Mouse (Mus musculus) stomach, embryonic 15.5 days (tissue): ENCODE data around the gene Rin3. TPM values are rescaled to one million over a fixed set of nuclear protein-coding genes. Genes with fewer than 3 reads are reported as not detected.

Source experiments
- ATAC-seq: fragments of 200-750 bp; cut with Nextera tagmentation; 2 replicates; pipeline ENCODE4 v1.8.0; 2017; ENCODE audit warnings: low read depth, moderate number of reproducible peaks, moderate TSS enrichment; ENCODE audit not compliant: insufficient read depth, low FRiP score
- H3K27ac ChIP-seq: fragments of 300-500 bp; sonication (generic); 2 replicates; pipeline ENCODE4 v1.5.1; 2015; ENCODE audit warnings: mild to moderate bottlenecking, inconsistent platforms
- H3K27me3 ChIP-seq: fragments of 300-500 bp; sonication (generic); replicated peaks from 2 replicates; pipeline ENCODE4 v1.6.1; 2015; ENCODE audit warnings: inconsistent platforms
- H3K36me3 ChIP-seq: fragments of 300-500 bp; sonication (generic); 2 replicates; pipeline ENCODE4 v1.6.1; 2015; ENCODE audit warnings: inconsistent platforms
- H3K4me1 ChIP-seq: fragments of 300-500 bp; sonication (generic); 2 replicates; pipeline ENCODE4 v1.6.1; 2015; ENCODE audit warnings: inconsistent platforms
- H3K4me2 ChIP-seq: fragments of 300-500 bp; sonication (generic); 2 replicates; pipeline ENCODE4 v1.6.1; 2015; ENCODE audit warnings: mild to moderate bottlenecking, inconsistent platforms
- H3K4me3 ChIP-seq: fragments of 300-500 bp; sonication (generic); replicated peaks from 2 replicates; pipeline ENCODE4 v1.5.1; 2015; ENCODE audit warnings: inconsistent platforms
- H3K9ac ChIP-seq: fragments of 300-500 bp; sonication (generic); 2 replicates; pipeline ENCODE4 v1.6.1; 2015; ENCODE audit warnings: inconsistent platforms
- H3K9me3 ChIP-seq: fragments of 300-500 bp; sonication (generic); 2 replicates; pipeline ENCODE4 v1.6.1; 2016; ENCODE audit warnings: inconsistent platforms
- WGBS: fragments of 180-500 bp; shearing (Covaris S2); methylation state at CpG from one replicate; pipeline ENCODE4 v1.1.7; 2015; 5-methylcytosine and 5-hydroxymethylcytosine counted together
- polyA plus RNA-seq: library from polyadenylated mRNA; unstranded; fragments of >200 nt; fragmentation: Nextera tagmentation; extraction: Ambion mirVana; gene quantifications from 2 replicates; pipeline ENCODE4 v1.2.1, GENCODE M21; 2015

The Rin3 gene
- polyA plus RNA-seq, 1 experiment from 2014 or later, result 10.5 TPM

DNA sequence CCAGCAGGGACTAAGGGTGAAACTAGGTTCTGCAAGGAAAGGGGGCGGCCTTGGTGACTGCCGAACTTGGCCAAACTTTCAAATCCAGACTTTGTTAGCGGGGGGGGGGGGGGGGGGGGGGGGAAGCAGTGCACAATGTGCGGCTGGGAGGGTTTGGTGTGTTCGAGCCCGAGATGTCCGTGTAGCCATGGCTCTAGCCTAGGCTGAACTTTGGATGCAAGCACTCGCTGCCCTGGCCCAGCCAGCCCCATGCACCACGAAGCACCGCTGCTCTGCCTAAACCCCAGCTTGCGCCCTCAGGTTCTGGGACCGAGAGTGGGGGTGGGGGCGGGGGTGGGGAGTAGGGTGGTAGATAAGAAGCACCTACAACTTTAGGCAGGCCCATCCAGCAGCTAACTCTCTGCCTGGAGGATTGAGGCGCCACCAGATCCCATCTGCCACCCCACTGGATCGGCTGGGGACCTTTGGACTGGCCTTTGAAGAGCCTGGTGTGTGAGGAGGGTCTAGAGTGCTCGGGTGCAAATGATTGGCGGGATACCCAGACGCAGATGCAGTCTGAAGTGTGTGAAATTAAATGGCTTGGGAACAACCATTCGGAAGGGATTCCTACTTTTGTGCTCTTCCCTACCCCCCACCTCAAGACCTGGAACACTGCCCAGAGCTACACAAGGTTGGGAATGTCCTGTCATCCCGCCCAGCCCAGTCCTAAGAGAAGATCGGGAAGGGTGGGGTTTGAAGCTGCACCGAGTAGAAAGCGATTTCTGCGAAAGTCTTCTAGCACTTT lies 827 bp downstream of the Rin3 start:
- WGBS, result 3% methylated on average over 24 of the region's 24 CpGs

DNA sequence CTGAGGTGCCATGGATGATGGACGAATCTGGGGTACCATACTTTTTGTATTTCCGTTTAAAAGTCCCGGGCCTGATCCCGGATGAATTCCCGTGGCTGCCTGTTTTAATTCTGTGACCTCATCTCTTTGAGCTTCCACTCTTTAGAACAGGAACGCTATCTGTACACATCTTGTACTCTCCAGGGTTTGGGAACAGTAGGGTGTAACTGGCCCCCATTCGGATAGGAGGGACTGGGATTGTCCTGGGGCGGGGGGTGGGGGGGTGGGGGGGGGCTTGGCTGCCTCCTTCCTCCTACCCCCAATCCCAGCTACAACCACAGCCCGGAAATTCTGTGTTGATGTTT lies 1.4 kb downstream of the Rin3 start:
- ATAC-seq, result no peak
- Histone ChIP-seq H3K9ac (no peak overlapping the region), H3K27ac (peak overlapping the region; percentile 74; the same call in 1 of the 2 replicates)

More for the DNA sequence above, 827 bp downstream of the Rin3 start:
- no peaks in the 10 kb centered on the region for H3K27me3 ChIP-seq
- H3K9me3 ChIP-seq, result no peaks in the 10 kb centered on the region
- peak overlapping the region; percentile 62; the same call in 1 of the 2 replicates for H3K9ac ChIP-seq
- peak; percentile 27; the same call in 1 of the 2 replicates for ATAC-seq
- peaks cover 44% of the 10 kb centered on the region for H3K4me1 ChIP-seq
- H3K4me3 ChIP-seq, result peak overlapping the region; percentile 67
- H3K36me3 ChIP-seq, result no peaks in the 10 kb centered on the region
- H3K27ac ChIP-seq, result peak overlapping the region; percentile 74; the same call in 1 of the 2 replicates
- H3K4me2 ChIP-seq, result peak overlapping the region; percentile 97

DNA sequence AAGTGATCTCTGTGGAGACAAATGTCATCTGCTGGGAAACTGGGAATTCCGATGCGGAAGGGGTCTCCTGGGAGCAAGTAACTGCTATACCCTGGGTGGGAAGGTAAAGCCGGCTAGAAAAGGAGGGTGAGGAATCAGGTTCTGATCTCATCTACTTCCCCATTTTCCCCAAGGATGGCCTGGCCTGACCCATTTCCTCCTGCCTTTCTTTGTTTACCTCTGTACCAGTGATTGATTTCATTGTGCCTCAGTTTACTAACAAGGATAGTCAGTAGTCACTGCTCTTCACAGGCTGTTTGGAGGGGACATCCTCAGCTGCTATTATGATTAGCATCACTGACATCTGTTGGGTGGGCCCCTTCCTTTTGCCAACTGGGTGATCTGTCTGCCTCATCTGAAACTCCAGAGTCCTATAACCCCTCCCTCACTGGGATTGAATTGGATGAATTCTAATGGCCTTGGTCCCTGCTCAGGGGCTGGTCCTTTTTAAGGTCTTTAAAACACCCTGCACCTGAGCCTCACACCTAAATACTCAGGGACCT lies 1.8 kb downstream of the Rin3 start:
- Histone ChIP-seq H3K4me1 (peaks cover 47% of the 10 kb centered on the region), H3K27ac (no peak overlapping the region), H3K27me3 (no peaks in the 10 kb centered on the region), H3K36me3 (no peaks in the 10 kb centered on the region), H3K9me3 (no peaks in the 10 kb centered on the region), H3K4me3 (peak overlapping the region; percentile 67), H3K4me2 (peak overlapping the region; percentile 97), H3K9ac (no peak overlapping the region)
- WGBS, result 31% methylated on average over 3 of the region's 3 CpGs
- ATAC-seq, result no peak

More for the DNA sequence above, 1.4 kb downstream of the Rin3 start:
- peak overlapping the region; percentile 97 for H3K4me2 ChIP-seq
- WGBS, result 16% methylated on average over 9 of the region's 9 CpGs
- H3K27me3 ChIP-seq, result no peaks in the 10 kb centered on the region
- peaks cover 47% of the 10 kb centered on the region for H3K4me1 ChIP-seq
- H3K36me3 ChIP-seq, result no peaks in the 10 kb centered on the region
- no peaks in the 10 kb centered on the region for H3K9me3 ChIP-seq
- H3K4me3 ChIP-seq, result peak overlapping the region; percentile 67

DNA sequence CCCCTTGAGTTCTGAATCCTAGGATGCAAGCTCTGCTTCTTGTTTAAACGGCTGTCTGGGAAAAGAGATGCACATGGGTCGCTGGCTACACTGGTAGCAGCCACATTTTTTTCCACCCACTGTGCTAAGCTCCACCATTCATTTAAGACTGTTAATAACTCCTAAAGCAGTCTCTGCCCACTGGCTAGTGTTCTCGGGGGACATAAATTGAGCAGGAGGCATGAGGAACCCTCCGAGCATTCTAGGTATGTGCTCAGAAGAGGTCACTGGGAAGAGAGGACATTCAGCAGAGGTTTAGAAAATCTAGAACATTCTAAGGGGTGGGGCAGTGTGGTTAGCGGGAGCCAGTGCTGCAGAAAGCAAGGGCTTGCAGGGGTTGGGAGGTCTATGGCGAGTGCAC lies 2.5 kb downstream of the Rin3 start:
- 68% methylated on average over 6 of the region's 6 CpGs for WGBS
- Histone ChIP-seq H3K4me1 (peaks cover 47% of the 10 kb centered on the region), H3K27ac (no peak overlapping the region)

DNA sequence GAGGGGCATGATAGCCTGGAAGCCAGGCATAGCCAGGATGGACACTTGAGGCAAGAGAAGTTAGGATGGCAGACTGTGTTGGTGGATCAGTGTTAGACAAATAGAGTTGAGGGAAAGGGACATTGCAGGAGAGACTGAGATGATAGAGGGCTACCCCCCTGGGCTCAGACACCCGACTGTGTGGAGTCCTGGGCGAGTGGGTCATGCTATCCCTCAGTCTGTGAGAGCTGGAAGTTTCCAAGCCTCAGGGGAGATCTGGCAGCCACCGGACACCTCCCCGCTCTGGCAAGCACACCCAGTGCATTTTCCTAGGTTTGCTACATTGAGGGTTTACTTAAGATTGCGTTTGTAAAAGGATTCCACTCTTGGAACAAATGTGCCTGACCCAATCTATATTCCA lies 2.9 kb downstream of the Rin3 start:
- no peak overlapping the region for H3K9ac ChIP-seq
- H3K4me1 ChIP-seq, result peaks cover 47% of the 10 kb centered on the region
- WGBS, result 58% methylated on average over 5 of the region's 5 CpGs
- H3K4me2 ChIP-seq, result no peak overlapping the region
- ATAC-seq, result no peak
- no peak overlapping the region for H3K27ac ChIP-seq
- H3K27me3 ChIP-seq, result no peaks in the 10 kb centered on the region
- no peak overlapping the region for H3K4me3 ChIP-seq
- H3K36me3 ChIP-seq, result no peaks in the 10 kb centered on the region
- H3K9me3 ChIP-seq, result no peaks in the 10 kb centered on the region

More for the DNA sequence above, 2.5 kb downstream of the Rin3 start:
- peak overlapping the region; percentile 97; the same call in 1 of the 2 replicates for H3K4me2 ChIP-seq
- H3K27me3 ChIP-seq, result no peaks in the 10 kb centered on the region
- no peak overlapping the region for H3K4me3 ChIP-seq
- no peak overlapping the region for H3K9ac ChIP-seq
- no peak for ATAC-seq
- H3K9me3 ChIP-seq, result no peaks in the 10 kb centered on the region
- no peaks in the 10 kb centered on the region for H3K36me3 ChIP-seq

DNA sequence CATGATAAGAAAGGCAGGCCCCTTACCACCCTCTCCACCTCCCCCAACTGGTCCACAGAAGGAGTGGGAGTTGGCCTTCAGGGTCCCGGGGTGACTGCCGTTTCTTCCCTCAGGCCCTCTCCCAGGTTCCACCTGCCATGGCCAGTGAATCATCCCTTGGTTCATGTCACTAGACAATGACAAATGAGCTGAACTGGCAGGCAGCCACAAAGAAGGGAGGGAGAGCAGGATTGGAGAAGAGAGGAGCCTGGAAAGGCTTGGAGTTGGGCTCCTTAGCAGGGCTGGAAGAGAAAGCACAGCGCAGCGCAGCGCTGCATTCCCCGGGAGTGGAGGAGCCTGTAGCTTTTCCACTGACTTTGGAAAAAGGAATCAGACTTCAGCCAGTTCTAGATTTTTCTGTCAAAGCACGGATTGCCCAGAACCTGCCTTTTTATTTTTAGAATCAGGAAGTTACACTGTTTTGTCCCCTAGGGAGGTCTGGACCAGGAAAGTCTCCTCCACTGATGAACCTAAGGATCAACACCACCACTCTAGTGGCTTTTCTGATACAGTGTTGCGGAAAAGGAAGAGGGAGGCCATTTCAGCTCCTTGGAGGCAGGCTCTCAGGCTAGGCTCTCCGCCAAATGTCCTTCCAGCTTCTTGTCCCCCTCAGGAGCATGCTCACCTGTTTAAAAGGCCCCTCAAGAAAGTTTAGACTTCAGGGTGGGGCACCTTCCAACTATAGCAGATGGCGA lies 4.0 kb downstream of the Rin3 start:
- no peaks in the 10 kb centered on the region for H3K27me3 ChIP-seq
- H3K27ac ChIP-seq, result peak overlapping the region; percentile 72
- no peak overlapping the region for H3K4me3 ChIP-seq
- no peak overlapping the region for H3K9ac ChIP-seq
- peak overlapping the region; percentile 19; the same call in 1 of the 2 replicates for H3K4me2 ChIP-seq
- no peaks in the 10 kb centered on the region for H3K36me3 ChIP-seq
- 36% methylated on average over 10 of the region's 10 CpGs for WGBS
- H3K4me1 ChIP-seq, result peaks cover 50% of the 10 kb centered on the region
- H3K9me3 ChIP-seq, result no peaks in the 10 kb centered on the region
- ATAC-seq, result peak; percentile 23; the same call in 1 of the 2 replicates

DNA sequence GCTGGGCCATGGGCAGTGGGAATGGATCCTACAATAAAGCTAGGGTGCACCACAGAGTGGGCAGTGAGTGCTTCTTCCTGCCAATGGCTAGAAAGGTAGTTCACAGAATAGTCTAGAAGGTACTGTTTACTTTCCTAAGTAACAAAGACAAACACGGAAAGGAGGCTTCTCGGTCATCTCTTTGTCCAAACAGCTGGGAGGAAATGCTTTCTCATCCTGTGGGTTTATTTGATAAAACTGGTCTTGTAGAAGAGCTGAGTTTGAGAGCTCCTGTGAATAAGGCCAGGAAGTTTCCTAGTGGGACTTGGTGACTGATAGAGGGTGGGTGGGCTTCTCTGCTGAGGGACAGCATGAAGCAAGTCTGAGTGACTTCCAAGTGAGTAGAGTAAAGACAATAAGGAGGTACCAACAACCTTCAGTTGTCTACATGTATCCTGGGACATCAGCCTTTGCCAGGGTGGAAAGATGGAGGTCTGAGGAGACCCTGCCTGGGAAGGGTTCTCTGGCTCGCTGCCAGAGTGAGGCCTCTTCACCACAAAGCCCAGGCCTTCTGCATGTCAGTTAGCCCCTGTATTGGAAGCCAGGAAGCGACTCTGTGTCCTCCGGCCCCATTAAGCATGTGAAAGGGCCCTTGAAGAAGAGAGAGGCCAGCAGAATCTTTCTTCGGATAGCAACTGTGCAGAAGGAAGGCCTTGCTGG lies 5.2 kb downstream of the Rin3 start:
- H3K36me3 ChIP-seq, result no peaks in the 10 kb centered on the region
- H3K4me3 ChIP-seq, result no peak overlapping the region
- H3K9ac ChIP-seq, result no peak overlapping the region
- H3K27me3 ChIP-seq, result no peaks in the 10 kb centered on the region
- no peak for ATAC-seq
- peak overlapping the region; percentile 72; the same call in 1 of the 2 replicates for H3K27ac ChIP-seq
- H3K4me1 ChIP-seq, result peaks cover 58% of the 10 kb centered on the region
- no peak overlapping the region for H3K4me2 ChIP-seq
- no peaks in the 10 kb centered on the region for H3K9me3 ChIP-seq
- 53% methylated on average over 6 of the region's 6 CpGs for WGBS

DNA sequence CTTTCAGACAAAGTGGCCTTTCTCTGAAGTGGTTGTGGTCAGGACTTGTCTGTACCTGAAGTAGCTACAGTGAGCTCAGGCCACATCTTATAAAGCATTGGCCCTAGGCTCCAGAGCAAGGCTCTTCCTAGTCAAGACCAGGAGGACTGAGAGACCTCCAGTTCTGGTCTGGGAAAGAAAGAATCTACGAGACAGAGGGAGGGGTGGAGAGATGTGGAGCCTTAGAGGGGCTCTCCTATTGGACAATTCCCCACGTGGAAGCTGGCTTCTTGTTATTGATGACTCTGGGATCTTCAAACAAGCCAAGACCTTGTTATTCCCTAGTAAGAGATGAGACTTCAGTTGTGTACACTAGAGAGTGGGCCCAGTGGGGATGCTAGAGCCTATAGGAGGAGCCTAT lies 6.0 kb downstream of the Rin3 start:
- no peak for ATAC-seq
- no peak overlapping the region for H3K4me3 ChIP-seq
- no peaks in the 10 kb centered on the region for H3K36me3 ChIP-seq
- H3K4me1 ChIP-seq, result peaks cover 56% of the 10 kb centered on the region
- no peak overlapping the region for H3K27ac ChIP-seq
- no peak overlapping the region for H3K9ac ChIP-seq
- 32% methylated on average over 2 of the region's 2 CpGs for WGBS
- H3K27me3 ChIP-seq, result no peaks in the 10 kb centered on the region
- H3K9me3 ChIP-seq, result no peaks in the 10 kb centered on the region
- H3K4me2 ChIP-seq, result no peak overlapping the region

DNA sequence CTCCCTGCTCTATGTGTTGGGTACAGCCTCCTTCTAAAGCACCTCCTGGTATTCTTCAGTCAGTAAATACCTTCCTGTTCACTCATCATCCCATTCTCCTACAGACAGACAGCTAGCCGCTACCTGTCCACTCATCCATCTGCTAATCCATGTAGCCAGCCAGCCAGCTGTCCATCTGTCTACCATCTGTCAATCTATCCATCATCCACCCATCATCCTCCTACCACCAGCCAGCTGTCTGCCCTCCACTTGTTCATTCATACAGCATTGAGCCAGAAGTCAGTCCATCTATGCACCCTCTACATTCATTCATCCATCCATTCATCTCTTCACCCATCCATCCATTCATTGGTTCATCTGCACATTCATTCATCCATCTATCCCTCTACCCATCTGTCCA lies 6.7 kb downstream of the Rin3 start:
- Histone ChIP-seq H3K9ac (no peak overlapping the region), H3K4me1 (peaks cover 50% of the 10 kb centered on the region), H3K4me2 (no peak overlapping the region), H3K9me3 (no peaks in the 10 kb centered on the region), H3K27ac (no peak overlapping the region), H3K4me3 (no peak overlapping the region), H3K36me3 (no peaks in the 10 kb centered on the region), H3K27me3 (no peaks in the 10 kb centered on the region)
- WGBS, result 93% methylated on average over 1 of the region's 1 CpGs
- no peak for ATAC-seq

DNA sequence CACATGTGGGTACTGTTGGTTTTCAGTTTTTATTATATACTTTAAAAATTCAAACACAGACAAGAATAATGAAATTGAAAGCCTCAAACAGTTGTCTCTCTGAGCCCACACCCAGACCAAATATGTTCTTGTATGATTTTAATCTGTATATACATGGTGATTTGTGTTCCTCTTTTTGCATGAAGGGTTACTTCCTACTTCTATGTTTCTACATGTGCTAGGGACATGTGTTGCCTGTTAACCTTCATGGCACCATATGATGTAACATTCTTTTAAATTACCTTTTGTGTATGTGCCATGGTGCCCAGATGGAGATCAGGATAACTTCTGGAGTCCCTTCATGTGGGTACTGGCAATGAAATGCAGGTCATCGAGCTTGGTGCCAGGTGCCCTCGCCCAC lies 7.8 kb downstream of the Rin3 start:
- WGBS, result 78% methylated on average over 2 of the region's 2 CpGs
- Histone ChIP-seq H3K27ac (no peak overlapping the region), H3K4me3 (no peak overlapping the region), H3K9me3 (no peaks in the 10 kb centered on the region), H3K4me2 (no peak overlapping the region), H3K27me3 (no peaks in the 10 kb centered on the region), H3K9ac (no peak overlapping the region), H3K36me3 (no peaks in the 10 kb centered on the region), H3K4me1 (peaks cover 40% of the 10 kb centered on the region)
- ATAC-seq, result no peak

DNA sequence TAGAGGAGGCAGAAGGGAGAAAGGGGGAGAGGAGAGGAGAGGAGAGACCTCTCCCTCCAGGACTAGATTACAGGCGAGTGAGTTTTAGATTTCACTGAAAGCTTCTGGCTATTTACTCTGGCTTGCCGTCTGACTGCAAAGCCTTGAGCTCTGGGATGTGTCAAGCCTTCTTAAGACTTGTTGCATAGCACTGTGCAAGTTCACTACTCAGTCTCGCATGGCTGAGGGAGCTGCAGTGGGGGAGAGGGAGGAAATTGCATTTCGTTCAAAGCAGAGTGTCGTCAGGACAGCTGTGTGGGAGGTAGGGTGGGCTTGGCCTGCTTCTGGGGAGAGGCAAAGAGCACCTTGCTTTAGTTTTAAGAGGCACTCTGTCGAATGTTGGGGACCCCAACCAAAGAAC lies 8.8 kb downstream of the Rin3 start:
- H3K9me3 ChIP-seq, result no peaks in the 10 kb centered on the region
- 21% methylated on average over 6 of the region's 6 CpGs for WGBS
- no peaks in the 10 kb centered on the region for H3K27me3 ChIP-seq
- H3K4me3 ChIP-seq, result no peak overlapping the region
- H3K4me1 ChIP-seq, result peaks cover 32% of the 10 kb centered on the region
- no peak overlapping the region for H3K4me2 ChIP-seq
- H3K9ac ChIP-seq, result no peak overlapping the region
- 0 out of 2 replicates have a peak overlapping the region, but pooled peaks have one; percentile 2 for H3K27ac ChIP-seq
- ATAC-seq, result peak; percentile 28; the same call in 1 of the 2 replicates
- no peaks in the 10 kb centered on the region for H3K36me3 ChIP-seq
